Mouse (Mus musculus): ENCODE measurements around the gene Msantd4.
"Not testable (repeated sequence)": the region's sequence is repeated elsewhere in the genome, so short reads cannot be mapped to it uniquely, and the experiment has no call there.

Msantd4 gene

DNA sequence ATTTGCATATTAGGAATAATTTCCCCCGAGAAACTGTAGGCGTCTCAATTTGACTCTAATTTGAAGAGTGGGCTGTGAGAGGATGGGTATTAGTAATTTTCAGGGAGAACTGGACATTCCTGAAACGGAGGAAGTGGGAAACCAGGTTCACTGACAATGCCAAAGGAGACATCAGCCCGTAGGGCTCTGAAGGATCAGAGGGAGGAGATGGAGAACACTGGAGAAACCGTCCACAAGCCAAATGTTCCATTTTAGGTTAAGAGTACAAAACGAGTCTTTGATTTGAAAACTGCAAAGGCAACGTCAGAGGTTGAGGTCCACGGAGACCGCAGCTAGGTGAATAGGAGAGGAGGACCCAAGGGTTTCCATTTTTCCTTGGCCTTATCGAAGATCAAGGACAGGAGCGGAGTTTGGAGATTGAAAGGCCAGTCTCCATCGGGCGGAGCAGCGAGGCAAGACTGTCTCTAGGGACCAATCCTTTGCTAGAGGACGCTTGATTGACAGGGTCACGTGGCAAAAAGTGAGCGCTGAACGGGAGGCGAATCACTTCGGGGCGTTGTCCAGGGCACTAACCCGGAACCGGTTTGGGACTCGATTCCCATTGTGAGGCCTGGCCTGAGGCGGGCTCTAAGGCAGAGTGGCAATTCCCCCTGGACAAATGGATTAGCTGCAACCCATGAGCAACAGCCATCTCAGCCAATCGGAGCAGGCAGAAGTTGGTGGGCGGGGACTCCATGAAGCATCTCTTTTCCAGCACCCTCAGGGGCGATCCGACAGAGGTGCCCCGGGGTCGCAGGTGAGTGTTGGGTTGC lies at the start of gene Msantd4:
TSS of gene Msantd4 (plus strand) at position 735 of the 812 bp plus-strand sequence.
- DNase-seq (ENCODE audit: low spot score in 2 of 2) = peak; percentile 93 to 94

- no peak for DNase-seq (ENCODE audit: low spot score in 2 of 2)
Measured at GRCm38 (mm10) chr9:4353163-4353562, 23.2 kb upstream of the Msantd4 start.

DNA sequence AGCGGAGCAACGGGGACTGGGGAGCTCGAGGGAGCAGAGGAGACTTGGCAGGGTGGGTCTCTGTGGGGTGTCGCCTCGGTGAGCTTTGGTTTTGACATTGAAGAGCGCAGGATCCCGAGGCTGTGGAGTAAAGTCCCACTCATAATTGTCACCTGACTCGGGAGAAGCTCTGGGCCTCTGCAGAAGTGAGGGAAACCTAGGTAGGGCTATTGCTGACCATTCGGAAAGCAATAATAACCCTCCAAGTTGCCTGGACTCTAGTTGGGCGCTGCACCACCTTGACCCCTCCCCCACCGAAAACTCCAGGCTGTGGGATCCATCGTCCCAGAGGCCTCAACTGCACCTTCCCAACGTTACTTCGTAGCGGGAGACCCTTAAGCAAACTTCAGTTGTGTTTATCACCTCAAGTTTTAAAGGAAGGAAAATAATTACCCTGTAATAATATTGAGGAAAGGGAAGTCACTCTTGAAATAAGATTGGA lies 318 bp downstream of the Msantd4 start:
- DNase-seq (ENCODE audit: low spot score in 2 of 2) = no peak

GRCm38 (mm10) chr9:4400801-4401200 lies 24.4 kb downstream of the Msantd4 start:
- not testable (repeated sequence) for DNase-seq (ENCODE audit: low spot score in 2 of 2)

Data from spleen, postnatal 36 days (tissue).